Mouse (Mus musculus): ENCODE data around the gene Efcab6. TPM values are rescaled to one million over a fixed set of nuclear protein-coding genes. Genes with fewer than 3 reads are reported as not detected.

The Efcab6 gene
- total RNA-seq, 2 experiments from 2014 or later, result 4.5 to 9.4 TPM

GRCm38 (mm10) chr15:83988087-83988486, 77.1 kb downstream of the Efcab6 start:
- no peak for DNase-seq (ENCODE audit: extremely low spot score in 1 of 2, low spot score in 1 of 2)

GRCm38 (mm10) chr15:83982186-83982936, 82.8 kb downstream of the Efcab6 start:
- no peak for DNase-seq (ENCODE audit: extremely low spot score in 1 of 2, low spot score in 1 of 2)

DNA sequence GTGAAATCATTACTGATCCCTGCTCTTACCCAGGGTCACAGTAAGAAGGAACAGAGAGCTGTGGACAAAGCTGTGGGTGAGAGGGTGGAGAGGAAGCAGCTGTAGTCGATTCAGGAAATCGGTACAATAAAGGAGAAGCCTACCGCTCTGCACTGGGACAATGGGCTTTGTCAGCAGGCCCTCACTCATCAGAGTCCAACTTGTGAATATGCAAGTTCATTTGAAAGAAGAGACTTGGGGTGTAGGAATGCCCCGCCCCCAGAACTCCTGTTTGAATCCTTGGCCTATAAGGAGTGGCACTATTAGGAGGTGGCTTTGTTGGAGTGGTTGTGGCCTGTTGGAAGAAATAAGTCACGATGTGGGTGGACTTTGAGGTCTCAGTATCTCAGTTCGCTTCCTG, 86.3 kb downstream of the Efcab6 start:
- no peak for DNase-seq (ENCODE audit: extremely low spot score in 1 of 2, low spot score in 1 of 2)

DNA sequence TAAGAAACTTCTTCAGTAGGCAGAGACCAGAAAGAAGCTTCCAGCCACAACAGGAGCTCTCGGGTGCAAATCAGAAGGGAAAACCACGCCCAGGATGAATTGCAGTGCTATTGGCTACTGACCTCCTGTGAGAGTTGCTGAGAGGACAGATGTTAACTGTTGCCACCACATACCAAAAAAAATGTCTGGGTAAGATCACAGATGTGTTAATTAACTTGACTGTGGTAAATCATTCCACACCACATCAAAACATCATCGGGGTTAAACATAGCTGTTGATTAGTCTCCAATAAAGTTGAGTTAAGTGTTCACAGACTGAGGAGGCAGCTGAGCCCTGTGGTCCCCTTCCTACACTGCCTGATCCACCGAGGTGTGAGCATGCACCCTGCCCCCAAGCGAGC, 88.1 kb downstream of the Efcab6 start:
- DNase-seq (ENCODE audit: extremely low spot score in 1 of 2, low spot score in 1 of 2), result no peak

DNA sequence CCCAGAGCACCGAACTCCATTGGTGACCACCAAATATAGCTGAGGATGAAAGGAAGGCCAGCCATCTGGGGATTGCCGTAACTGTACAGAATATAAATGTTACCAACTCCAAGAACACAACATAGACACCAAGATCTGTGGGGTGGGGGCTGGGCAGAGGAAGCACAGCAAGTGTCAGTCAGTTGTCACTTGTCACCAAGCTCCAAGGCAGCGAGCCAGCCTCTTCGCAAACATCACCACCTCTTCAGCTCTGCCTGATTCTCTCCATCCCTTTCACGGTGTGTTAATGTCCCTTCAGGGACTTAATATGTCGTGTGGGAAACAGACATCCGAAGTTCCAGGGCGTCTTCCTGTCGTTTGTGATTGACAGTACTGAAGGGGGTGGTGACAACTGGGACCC, 93.0 kb downstream of the Efcab6 start:
- DNase-seq (ENCODE audit: extremely low spot score in 1 of 2, low spot score in 1 of 2), result no peak

- DNase-seq (ENCODE audit: extremely low spot score in 1 of 2, low spot score in 1 of 2), result no peak
Measured at GRCm38 (mm10) chr15:83967802-83968201, 97.4 kb downstream of the Efcab6 start.

DNA sequence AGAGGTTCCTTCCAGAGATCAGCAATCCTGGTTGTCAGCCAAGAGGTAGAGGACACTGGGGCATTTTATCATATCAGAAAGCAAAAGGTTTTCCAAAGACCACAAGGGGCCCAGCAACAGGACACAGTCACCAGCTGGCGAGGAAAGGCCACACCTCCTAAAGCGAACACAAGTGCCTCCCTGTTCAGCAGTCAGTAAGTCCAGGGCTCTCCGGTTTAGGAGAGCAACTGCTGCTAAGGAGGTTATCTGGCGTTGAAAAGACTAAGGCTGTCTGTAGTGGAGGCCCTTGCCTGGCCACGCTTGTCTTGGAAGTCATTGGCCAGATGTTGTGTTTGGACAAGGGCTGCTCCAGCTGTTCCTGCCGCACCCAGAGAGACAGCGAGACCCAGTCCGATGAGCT, 100.1 kb downstream of the Efcab6 start:
- no peak for DNase-seq (ENCODE audit: extremely low spot score in 1 of 2, low spot score in 1 of 2)

GRCm38 (mm10) chr15:83958376-83958775, 106.8 kb downstream of the Efcab6 start:
- DNase-seq (ENCODE audit: extremely low spot score in 1 of 2, low spot score in 1 of 2), result no peak

DNA sequence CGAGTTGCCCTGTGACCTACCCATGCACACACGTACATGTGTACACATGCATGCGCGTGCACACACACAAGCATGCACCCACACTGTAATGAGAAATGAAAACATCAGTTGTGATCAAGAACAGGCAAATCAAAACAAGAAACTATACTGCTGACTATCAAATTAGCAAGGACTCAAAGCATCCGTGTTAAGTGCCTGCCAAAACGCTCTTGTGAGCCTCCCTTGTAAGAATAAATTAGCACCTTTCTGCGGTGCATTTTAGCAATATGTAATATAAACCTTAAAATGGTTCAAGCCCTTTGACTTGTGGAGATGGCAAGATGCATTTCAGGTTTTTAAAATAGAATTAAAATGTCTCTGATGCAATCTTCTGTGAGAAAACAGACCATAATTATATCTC, 108.2 kb downstream of the Efcab6 start:
- no peak for DNase-seq (ENCODE audit: extremely low spot score in 1 of 2, low spot score in 1 of 2)

GRCm38 (mm10) chr15:83955948-83956707, 109.1 kb downstream of the Efcab6 start:
- no peak for DNase-seq (ENCODE audit: extremely low spot score in 1 of 2, low spot score in 1 of 2)

GRCm38 (mm10) chr15:83949729-83950491, 115.3 kb downstream of the Efcab6 start:
- DNase-seq (ENCODE audit: extremely low spot score in 1 of 2, low spot score in 1 of 2), result no peak

- no peak for DNase-seq (ENCODE audit: extremely low spot score in 1 of 2, low spot score in 1 of 2)
Measured at GRCm38 (mm10) chr15:83939703-83940102, 125.5 kb downstream of the Efcab6 start.

DNA sequence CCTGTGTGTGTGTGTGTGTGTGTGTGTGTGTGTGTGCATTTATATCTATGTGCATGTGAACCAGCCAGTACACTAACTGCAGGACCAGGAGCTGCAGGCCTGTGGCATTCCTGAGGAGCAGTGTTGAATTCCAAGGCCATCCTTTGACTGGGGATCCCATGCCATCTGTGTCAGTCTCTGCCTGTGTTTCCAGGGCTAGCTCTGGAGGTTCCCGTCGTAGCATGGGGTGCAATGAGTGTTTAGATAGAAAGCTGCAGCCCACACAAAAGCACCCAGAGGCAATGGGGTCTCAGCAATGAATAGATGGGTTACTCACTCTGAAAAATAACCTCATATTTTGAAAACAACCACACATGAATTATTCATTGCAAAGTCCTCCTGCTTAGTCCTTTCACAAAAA, 126.7 kb downstream of the Efcab6 start:
- DNase-seq (ENCODE audit: extremely low spot score in 1 of 2, low spot score in 1 of 2), result no peak

DNA sequence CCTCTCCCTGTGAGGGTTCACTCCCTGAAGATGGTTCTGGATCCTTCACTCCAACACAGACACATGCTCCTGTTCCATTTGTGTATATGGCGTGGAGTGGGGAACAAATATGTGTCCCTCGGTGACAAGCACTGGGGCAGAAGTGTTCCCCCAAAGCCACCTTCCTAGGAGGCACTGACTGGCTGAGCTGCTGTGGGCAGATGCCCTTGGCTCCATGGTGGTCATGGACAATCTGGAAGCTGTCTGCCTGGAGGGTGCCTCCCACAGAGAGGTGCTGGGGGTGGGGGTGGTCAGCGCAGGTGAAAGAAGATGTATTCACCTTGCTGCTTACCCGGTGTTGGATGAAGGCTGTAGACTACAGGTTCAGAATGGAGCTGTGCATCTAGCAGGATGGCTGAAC, 128.7 kb downstream of the Efcab6 start:
- DNase-seq (ENCODE audit: extremely low spot score in 1 of 2, low spot score in 1 of 2), result no peak

- DNase-seq (ENCODE audit: extremely low spot score in 1 of 2, low spot score in 1 of 2), result no peak
Measured at GRCm38 (mm10) chr15:83934816-83935215, 130.4 kb downstream of the Efcab6 start.

DNA sequence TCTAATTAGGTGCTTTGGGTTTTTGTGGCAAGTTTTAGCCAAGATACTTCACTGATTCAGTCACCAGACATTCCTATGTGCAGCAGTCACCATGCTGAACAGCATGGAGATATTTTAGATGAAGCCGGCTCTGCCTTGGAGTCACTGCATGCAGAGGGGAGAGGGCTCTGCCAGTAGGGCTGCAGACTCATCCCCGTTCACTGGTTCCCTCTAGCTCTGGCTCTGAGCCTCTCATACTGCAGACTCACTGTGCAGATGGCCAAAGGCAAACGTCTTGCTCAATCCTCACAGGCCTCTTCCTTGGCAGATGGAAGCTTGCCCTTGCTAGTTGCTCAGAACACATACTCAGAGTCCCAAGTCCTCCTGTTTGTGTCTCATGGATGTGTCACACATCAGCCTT, 139.8 kb downstream of the Efcab6 start:
- DNase-seq (ENCODE audit: extremely low spot score in 1 of 2, low spot score in 1 of 2), result no peak

DNA sequence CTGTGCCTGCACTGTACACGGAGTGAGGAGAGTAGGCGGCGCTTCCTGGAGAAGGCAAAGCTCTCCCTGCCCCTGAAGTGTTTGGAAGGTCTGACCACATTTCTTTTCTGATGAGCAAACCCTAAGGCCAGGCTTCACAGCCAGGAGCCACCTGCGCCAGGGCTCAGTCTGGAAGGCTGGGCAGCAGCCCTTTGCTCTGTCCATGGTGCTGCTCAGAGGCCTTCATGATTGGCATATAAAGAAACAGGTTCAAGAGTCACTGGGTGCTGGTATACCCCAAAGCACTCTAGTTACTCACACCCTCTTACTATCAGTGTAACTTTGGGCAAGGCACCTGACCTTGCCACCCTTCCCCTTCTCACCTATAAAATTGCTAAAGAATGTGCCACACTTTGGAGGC, 140.5 kb downstream of the Efcab6 start:
- no peak for DNase-seq (ENCODE audit: extremely low spot score in 1 of 2, low spot score in 1 of 2)

GRCm38 (mm10) chr15:83915376-83915775, 149.8 kb downstream of the Efcab6 start:
- DNase-seq (ENCODE audit: extremely low spot score in 1 of 2, low spot score in 1 of 2), result no peak

DNA sequence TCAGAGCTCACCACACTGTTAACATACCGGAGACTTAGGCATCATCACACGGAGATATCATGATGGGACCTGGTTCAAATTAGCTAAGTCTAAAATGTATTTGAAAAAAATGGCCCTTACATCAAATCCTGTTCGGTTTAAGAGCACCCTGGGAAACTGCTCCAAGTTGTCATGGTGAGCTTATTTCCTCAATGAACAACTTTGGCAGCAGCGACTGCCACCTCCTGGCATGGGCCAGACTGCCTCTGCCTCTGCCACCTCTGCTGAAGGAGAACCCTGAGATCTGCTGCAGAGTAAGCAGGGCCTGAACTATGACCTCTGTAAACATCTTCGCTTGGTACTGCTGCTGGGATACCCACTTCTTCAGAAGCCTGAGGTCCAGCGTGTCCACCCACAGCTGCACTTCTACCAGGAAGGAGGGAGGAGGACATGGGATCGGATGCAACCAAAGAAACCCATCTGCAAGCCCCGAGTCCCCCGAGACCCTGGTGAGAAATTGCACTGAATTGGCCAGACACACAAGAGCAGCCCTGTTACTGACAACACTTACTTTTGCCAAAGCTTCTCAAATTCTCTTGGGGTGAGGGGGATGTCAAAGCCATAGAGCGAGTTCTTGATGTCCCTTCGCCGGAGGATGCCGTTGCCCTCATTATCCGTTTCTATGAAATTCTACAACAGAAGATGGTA, 152.0 kb downstream of the Efcab6 start:
- peak in 1 of 2 experiments; percentile 27 for DNase-seq (ENCODE audit: extremely low spot score in 1 of 2, low spot score in 1 of 2)

GRCm38 (mm10) chr15:83906472-83906871, 158.7 kb downstream of the Efcab6 start:
- no peak for DNase-seq (ENCODE audit: extremely low spot score in 1 of 2, low spot score in 1 of 2)

DNA sequence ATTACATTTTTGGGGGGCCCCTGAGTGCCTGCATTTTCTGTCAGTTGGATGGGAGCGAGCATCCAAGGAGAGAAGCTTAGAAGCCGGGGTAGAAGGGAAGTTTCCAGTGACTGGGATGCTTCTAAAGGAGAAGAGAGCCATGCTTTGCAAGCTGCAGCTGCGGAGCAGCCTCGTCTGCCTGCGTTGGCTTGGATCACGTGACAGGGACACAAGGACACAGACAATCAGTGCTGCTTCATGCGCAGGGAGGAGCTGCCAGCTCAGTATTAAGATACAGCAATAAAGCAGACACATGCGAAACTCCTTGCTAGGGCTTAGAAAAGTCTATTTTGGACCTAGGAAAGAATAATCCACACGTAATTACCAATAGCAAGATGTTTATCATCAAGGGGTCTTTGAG, 167.9 kb downstream of the Efcab6 start:
- DNase-seq (ENCODE audit: extremely low spot score in 1 of 2, low spot score in 1 of 2), result no peak

Measured in layer of hippocampus, postnatal 25 days (tissue).